Mouse (Mus musculus): ENCODE data around the gene Defb36. TPM values are rescaled to one million over a fixed set of nuclear protein-coding genes. Genes with fewer than 3 reads are reported as not detected.

Gene Defb36
- polyA plus RNA-seq, 1 experiment = not detected

DNA sequence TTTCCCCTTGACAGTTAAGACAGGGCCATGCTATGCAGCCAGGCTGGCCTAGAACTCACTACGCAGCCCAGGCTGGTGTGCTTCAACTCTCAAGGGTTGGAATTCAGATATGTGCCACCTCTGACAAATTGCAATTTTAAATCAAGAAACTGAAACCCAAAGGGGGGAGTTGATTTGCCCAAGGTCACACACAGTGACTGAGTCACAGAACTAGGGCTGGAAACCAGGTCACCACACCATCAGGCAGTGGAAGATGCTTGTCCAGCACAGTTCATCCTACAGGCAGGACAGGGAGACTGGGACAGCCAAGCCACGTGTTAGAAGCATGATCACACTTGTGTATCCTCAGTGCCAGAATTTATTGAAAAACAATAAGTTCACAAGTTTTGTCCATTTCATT is 20.4 kb downstream of the Defb36 start:
- no peaks in the 10 kb centered on the region for H3K27me3 ChIP-seq (ENCODE audit: control insufficient read depth, insufficient read depth, insufficient read length)
- no peaks in the 10 kb centered on the region for H3K36me3 ChIP-seq (ENCODE audit: control insufficient read depth, insufficient read depth)
- no peak overlapping the region for H3K4me2 ChIP-seq (ENCODE audit: low read depth)
- no peak overlapping the region for H3K4me3 ChIP-seq
- TF ChIP-seq TCF3 (IDR thresholded peaks at IDR 0.05; ENCODE audit: insufficient read length, low read depth) = no peak
- TF ChIP-seq MYOD1 (IDR thresholded peaks at IDR 0.05; ENCODE audit: control insufficient read depth in 1 of 3, insufficient read length in 2 of 3, low read depth in 2 of 3) = no peak
- TF ChIP-seq CEBPB (IDR thresholded peaks at IDR 0.05; ENCODE audit: insufficient read depth, poor library complexity, severe bottlenecking) = no peak
- TF ChIP-seq POLR2A (IDR thresholded peaks at IDR 0.05; ENCODE audit: insufficient read length, low read depth) = no peak
- no peak for TF ChIP-seq MYOG (IDR thresholded peaks at IDR 0.05; ENCODE audit: control insufficient read depth in 1 of 3, insufficient read depth in 1 of 3, insufficient read length in 2 of 3, low read depth in 2 of 3)
- TF ChIP-seq POLR2AphosphoS2 (IDR thresholded peaks at IDR 0.05; ENCODE audit: insufficient read length, low read depth) = no peak
- no peak for TF ChIP-seq REST (IDR thresholded peaks at IDR 0.05; ENCODE audit: insufficient read depth, insufficient read length)
- TF ChIP-seq E2F4 (IDR thresholded peaks at IDR 0.05; ENCODE audit: insufficient read depth) = no peak
- TF ChIP-seq SRF (IDR thresholded peaks at IDR 0.05; ENCODE audit: control insufficient read depth, insufficient read length, low read depth) = no peak
- no peak for TF ChIP-seq USF1 (IDR thresholded peaks at IDR 0.05; ENCODE audit: low read depth)
- TF ChIP-seq MAX (IDR thresholded peaks at IDR 0.05; ENCODE audit: low read depth) = no peak
- TF ChIP-seq TCF12 (IDR thresholded peaks at IDR 0.05; ENCODE audit: insufficient read depth, poor library complexity, severe bottlenecking) = no peak
- no peak overlapping the region for H3ac ChIP-seq (ENCODE audit: control insufficient read depth, insufficient read length)
- peaks cover 19% of the 10 kb centered on the region for H3K79me2 ChIP-seq (ENCODE audit: control insufficient read depth, insufficient read depth)

DNA sequence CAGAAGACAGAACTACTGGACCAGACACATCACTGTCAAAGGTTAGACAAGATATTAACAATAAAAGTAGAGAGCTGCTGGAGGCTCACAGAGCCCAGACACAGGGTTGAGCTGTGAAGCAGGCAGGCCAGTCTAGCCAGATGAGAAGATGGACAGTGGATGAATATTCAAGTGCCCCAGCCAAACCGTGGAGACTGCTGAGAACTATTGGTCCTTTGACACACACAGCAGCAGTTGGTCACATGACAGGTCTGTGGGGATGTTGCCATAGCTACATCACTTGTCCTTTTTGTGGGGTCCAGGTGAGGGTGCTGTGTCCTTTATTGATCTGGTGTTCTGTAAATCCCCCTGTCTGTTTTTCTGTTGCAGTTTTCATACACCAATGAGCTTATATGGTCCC is 21.1 kb downstream of the Defb36 start:
- Histone ChIP-seq H3K4me2 (ENCODE audit: low read depth) (no peak overlapping the region), H3K4me3 (no peak overlapping the region), H3K27me3 (ENCODE audit: control insufficient read depth, insufficient read depth, insufficient read length) (no peaks in the 10 kb centered on the region), H3ac (ENCODE audit: control insufficient read depth, insufficient read length) (no peak overlapping the region), H3K36me3 (ENCODE audit: control insufficient read depth, insufficient read depth) (no peaks in the 10 kb centered on the region), H3K79me2 (ENCODE audit: control insufficient read depth, insufficient read depth) (peaks cover 19% of the 10 kb centered on the region)
- TF ChIP-seq POLR2A (IDR thresholded peaks at IDR 0.05; ENCODE audit: insufficient read length, low read depth) (no peak), MAX (IDR thresholded peaks at IDR 0.05; ENCODE audit: low read depth) (no peak), USF1 (IDR thresholded peaks at IDR 0.05; ENCODE audit: low read depth) (peak; percentile 71)

DNA sequence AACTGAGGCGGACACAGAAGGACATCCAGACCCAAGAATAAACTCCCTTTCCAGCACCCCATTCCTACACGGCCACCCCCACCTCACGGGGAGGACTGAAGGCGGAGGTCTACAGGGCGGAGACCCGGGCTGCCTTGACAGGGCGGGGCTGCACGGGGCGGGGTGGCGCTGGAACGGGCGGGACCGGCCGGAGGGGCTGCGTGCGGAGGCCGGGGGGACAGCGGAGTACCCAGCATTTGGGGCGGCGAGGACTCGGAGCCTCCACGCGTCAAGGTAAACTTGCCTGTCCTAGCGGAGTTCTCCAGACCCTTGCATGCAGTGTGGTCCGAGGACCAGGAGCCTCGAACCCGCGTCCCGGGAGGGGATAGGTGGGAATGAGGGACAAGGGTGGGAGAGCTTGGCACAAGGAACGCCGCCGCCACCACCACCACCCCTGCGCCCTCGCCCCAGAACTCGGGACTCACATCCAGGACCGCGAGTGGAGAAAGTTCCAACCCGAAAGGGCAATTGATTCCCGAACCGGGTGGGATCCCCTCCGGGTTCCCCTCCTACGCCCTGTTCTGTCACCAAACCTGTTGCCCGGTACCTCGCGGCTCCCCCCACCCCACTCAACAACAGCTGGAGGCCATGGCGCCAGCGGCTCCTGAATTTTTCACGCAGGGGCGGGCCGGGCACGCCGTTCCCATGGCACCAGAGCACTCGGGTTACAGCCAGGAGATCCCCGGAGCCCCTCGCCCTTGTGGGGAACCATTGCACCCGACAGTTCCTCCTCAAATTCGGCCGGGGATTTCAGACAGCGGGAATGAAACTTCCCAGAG is 22.9 kb downstream of the Defb36 start, which contains the start of gene Rem1:
Gene Rem1 (plus strand): TSS at position 178 of the 818 bp plus-strand sequence.
- Histone ChIP-seq H3K36me3 (ENCODE audit: control insufficient read depth, insufficient read depth) (no peaks in the 10 kb centered on the region), H3K27me3 (ENCODE audit: control insufficient read depth, insufficient read depth, insufficient read length) (no peaks in the 10 kb centered on the region), H3K4me3 (peak within 1 kb of the TSS; percentile 87), H3K4me2 (ENCODE audit: low read depth) (peak within 1 kb of the TSS; percentile 85), H3ac (ENCODE audit: control insufficient read depth, insufficient read length) (peak within 1 kb of the TSS; percentile 37), H3K79me2 (ENCODE audit: control insufficient read depth, insufficient read depth) (peaks cover 23% of the 10 kb centered on the region)
- no peak for TF ChIP-seq REST (IDR thresholded peaks at IDR 0.05; ENCODE audit: insufficient read depth, insufficient read length)
- TF ChIP-seq TCF3 (IDR thresholded peaks at IDR 0.05; ENCODE audit: insufficient read length, low read depth) = no peak
- no peak for TF ChIP-seq SRF (IDR thresholded peaks at IDR 0.05; ENCODE audit: control insufficient read depth, insufficient read length, low read depth)
- TF ChIP-seq TCF12 (IDR thresholded peaks at IDR 0.05; ENCODE audit: insufficient read depth, poor library complexity, severe bottlenecking) = no peak
- TF ChIP-seq POLR2A (IDR thresholded peaks at IDR 0.05; ENCODE audit: insufficient read length, low read depth) = peak; percentile 74
- no peak for TF ChIP-seq MAX (IDR thresholded peaks at IDR 0.05; ENCODE audit: low read depth)
- TF ChIP-seq CEBPB (IDR thresholded peaks at IDR 0.05; ENCODE audit: insufficient read depth, poor library complexity, severe bottlenecking) = no peak
- TF ChIP-seq MYOD1 (IDR thresholded peaks at IDR 0.05; ENCODE audit: control insufficient read depth in 1 of 3, insufficient read length in 2 of 3, low read depth in 2 of 3) = peak in 2 of 3 experiments; percentile 35 to 71
- TF ChIP-seq E2F4 (IDR thresholded peaks at IDR 0.05; ENCODE audit: insufficient read depth) = no peak
- peak in 2 of 3 experiments; percentile 56 to 72 for TF ChIP-seq MYOG (IDR thresholded peaks at IDR 0.05; ENCODE audit: control insufficient read depth in 1 of 3, insufficient read depth in 1 of 3, insufficient read length in 2 of 3, low read depth in 2 of 3)
- TF ChIP-seq POLR2AphosphoS2 (IDR thresholded peaks at IDR 0.05; ENCODE audit: insufficient read length, low read depth) = peak; percentile 25
- TF ChIP-seq USF1 (IDR thresholded peaks at IDR 0.05; ENCODE audit: low read depth) = no peak

DNA sequence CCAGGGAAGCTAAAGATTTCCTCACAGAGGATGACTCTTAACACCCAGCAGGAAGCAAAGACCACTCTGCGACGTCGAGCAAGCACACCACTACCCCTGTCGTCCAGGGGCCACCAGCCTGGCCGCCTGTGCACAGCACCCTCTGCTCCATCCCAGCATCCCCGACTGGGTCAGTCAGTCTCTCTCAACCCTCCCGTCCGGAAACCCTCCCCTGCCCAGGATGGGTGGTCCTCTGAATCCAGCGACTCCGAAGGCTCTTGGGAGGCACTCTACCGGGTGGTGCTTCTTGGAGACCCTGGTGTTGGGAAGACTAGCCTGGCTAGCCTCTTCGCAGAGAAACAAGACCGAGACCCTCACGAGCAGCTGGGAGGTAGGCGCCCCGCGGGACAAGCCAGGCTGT is 23.9 kb downstream of the Defb36 start:
- peak overlapping the region; percentile 87 for H3K4me3 ChIP-seq
- peak overlapping the region; percentile 37 for H3ac ChIP-seq (ENCODE audit: control insufficient read depth, insufficient read length)
- peaks cover 23% of the 10 kb centered on the region for H3K79me2 ChIP-seq (ENCODE audit: control insufficient read depth, insufficient read depth)
- peak overlapping the region; percentile 85 for H3K4me2 ChIP-seq (ENCODE audit: low read depth)
- no peaks in the 10 kb centered on the region for H3K36me3 ChIP-seq (ENCODE audit: control insufficient read depth, insufficient read depth)
- TF ChIP-seq POLR2A (IDR thresholded peaks at IDR 0.05; ENCODE audit: insufficient read length, low read depth) (peak; percentile 35), TCF3 (IDR thresholded peaks at IDR 0.05; ENCODE audit: insufficient read length, low read depth) (no peak), POLR2AphosphoS2 (IDR thresholded peaks at IDR 0.05; ENCODE audit: insufficient read length, low read depth) (no peak)
- no peaks in the 10 kb centered on the region for H3K27me3 ChIP-seq (ENCODE audit: control insufficient read depth, insufficient read depth, insufficient read length)

DNA sequence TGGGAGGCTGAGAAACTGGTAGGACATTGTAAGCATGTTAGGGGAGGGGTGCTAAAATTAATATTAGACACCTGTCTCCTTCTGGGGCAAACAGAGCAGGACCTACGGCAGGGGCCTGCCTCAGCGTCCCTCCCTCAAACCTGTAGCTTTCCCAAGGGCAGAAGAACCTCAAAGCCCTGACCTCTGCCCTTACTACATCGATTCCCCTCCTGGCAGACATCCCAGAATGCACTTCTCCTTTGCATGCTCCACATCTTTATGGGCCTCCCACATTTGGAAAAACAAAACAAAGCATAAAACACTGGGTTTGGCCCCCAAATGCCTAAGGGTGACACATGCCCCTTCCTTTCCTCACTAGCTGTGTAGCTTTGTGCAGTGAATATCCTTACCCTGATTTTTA is 25.1 kb downstream of the Defb36 start:
- H3K4me3 ChIP-seq = peak overlapping the region; percentile 87
- H3K4me2 ChIP-seq (ENCODE audit: low read depth) = peak overlapping the region; percentile 85
- no peaks in the 10 kb centered on the region for H3K36me3 ChIP-seq (ENCODE audit: control insufficient read depth, insufficient read depth)

More for the DNA sequence above, 25.1 kb downstream of the Defb36 start:
- Histone ChIP-seq H3K79me2 (ENCODE audit: control insufficient read depth, insufficient read depth) (peaks cover 23% of the 10 kb centered on the region), H3ac (ENCODE audit: control insufficient read depth, insufficient read length) (no peak overlapping the region), H3K27me3 (ENCODE audit: control insufficient read depth, insufficient read depth, insufficient read length) (no peaks in the 10 kb centered on the region)
- TF ChIP-seq TCF3 (IDR thresholded peaks at IDR 0.05; ENCODE audit: insufficient read length, low read depth) = no peak
- no peak for TF ChIP-seq POLR2AphosphoS2 (IDR thresholded peaks at IDR 0.05; ENCODE audit: insufficient read length, low read depth)
- no peak for TF ChIP-seq CEBPB (IDR thresholded peaks at IDR 0.05; ENCODE audit: insufficient read depth, poor library complexity, severe bottlenecking)
- no peak for TF ChIP-seq TCF12 (IDR thresholded peaks at IDR 0.05; ENCODE audit: insufficient read depth, poor library complexity, severe bottlenecking)
- no peak for TF ChIP-seq USF1 (IDR thresholded peaks at IDR 0.05; ENCODE audit: low read depth)
- no peak for TF ChIP-seq SRF (IDR thresholded peaks at IDR 0.05; ENCODE audit: control insufficient read depth, insufficient read length, low read depth)
- TF ChIP-seq E2F4 (IDR thresholded peaks at IDR 0.05; ENCODE audit: insufficient read depth) = no peak
- no peak for TF ChIP-seq POLR2A (IDR thresholded peaks at IDR 0.05; ENCODE audit: insufficient read length, low read depth)
- TF ChIP-seq REST (IDR thresholded peaks at IDR 0.05; ENCODE audit: insufficient read depth, insufficient read length) = no peak
- no peak for TF ChIP-seq MYOG (IDR thresholded peaks at IDR 0.05; ENCODE audit: control insufficient read depth in 1 of 3, insufficient read depth in 1 of 3, insufficient read length in 2 of 3, low read depth in 2 of 3)
- no peak for TF ChIP-seq MYOD1 (IDR thresholded peaks at IDR 0.05; ENCODE audit: control insufficient read depth in 1 of 3, insufficient read length in 2 of 3, low read depth in 2 of 3)
- no peak for TF ChIP-seq MAX (IDR thresholded peaks at IDR 0.05; ENCODE audit: low read depth)

All from myocyte (in vitro differentiated cells).